Mouse (Mus musculus) brain, embryonic 14.5 days (tissue): Measurements from ENCODE around the gene Abcb9.

Experiments used
- CTCF ChIP-seq: fragments of 200-500 bp; IDR thresholded peaks from 2 replicates; pipeline ENCODE4 v1.5.1; 2012; ENCODE audit warnings: inconsistent platforms, mild to moderate bottlenecking, moderate library complexity, borderline replicate concordance; ENCODE audit not compliant: insufficient read depth, insufficient read length; ENCODE audit errors: extremely low read depth
- POLR2A ChIP-seq: fragments of 200-500 bp; IDR thresholded peaks from 2 replicates; pipeline ENCODE4 v1.6.1; 2012; ENCODE audit warnings: mild to moderate bottlenecking, inconsistent platforms, borderline replicate concordance; ENCODE audit not compliant: poor library complexity, insufficient read depth, insufficient read length, severe bottlenecking; ENCODE audit errors: extremely low read depth

DNA sequence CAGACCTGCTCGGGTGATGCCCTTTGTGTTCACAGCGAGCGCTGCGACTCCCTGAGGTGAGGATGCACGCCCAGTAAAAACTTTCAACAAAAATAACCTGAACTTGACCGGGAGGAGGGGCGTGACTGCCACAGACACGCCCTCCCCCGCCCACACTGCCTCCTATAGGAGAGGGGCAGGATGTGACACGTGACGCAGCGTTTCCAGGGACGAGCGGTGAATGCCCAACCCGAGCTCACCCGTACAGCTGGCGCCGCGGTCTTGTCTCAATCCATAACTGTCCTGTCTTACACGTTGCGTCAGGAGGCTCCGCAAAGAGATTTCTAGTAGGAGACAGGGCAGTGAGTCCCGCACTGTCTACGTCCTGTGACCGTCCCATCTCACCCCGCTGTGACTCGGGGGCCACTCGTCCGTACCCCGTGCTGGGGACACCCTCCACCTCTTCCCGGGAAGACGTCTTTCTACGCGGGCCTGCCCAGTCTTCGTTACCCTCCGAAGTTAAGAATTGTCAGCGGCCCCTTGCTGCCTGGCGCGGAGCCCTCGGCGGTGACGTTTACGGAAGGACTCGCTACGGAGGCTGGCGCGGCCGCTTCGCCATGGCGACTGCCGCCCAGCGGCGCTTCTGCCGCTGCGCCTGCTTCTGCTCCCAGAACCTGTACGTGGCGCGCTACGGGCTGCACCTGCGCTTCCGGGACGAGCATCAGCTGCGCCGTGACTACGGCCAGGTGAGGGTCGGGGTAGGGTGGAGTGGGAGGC, 16.3 kb upstream of the Abcb9 start, which contains the start of gene Ogfod2:
- TF ChIP-seq CTCF, result peak; percentile 38; the same call in 1 of the 2 replicates
- peak; percentile 51; the same call in 1 of the 2 replicates for TF ChIP-seq POLR2A
